Mouse (Mus musculus): ENCODE results near the gene Masp1. TPM values are rescaled to one million over a fixed set of nuclear protein-coding genes. Genes with fewer than 3 reads are reported as not detected.

Masp1 gene
- polyA plus RNA-seq, 1 experiment from 2014 or later, result 7.4 TPM

GRCm38 (mm10) chr16:23504320-23504744, 16.3 kb downstream of the Masp1 start:
- H3K36me3 ChIP-seq (replicated peaks), result no peaks in the 10 kb centered on the region
- peaks cover 37% of the 10 kb centered on the region for H3K4me1 ChIP-seq
- H3K27me3 ChIP-seq (ENCODE audit: poor library complexity, severe bottlenecking), result peaks cover 45% of the 10 kb centered on the region
- H3K9me3 ChIP-seq, result no peaks in the 10 kb centered on the region
- WGBS, result 14% methylated on average over 3 of the region's 3 CpGs
- peak overlapping the region; percentile 22; the same call in 1 of the 2 replicates for H3K4me3 ChIP-seq
- peak; percentile 52 for DNase-seq (ENCODE audit: extremely low spot score, low spot score)
- H3K27ac ChIP-seq, result peak overlapping the region; percentile 86

- H3K9me3 ChIP-seq, result no peaks in the 10 kb centered on the region
- DNase-seq (ENCODE audit: extremely low spot score, low spot score), result no peak
- peaks cover 44% of the 10 kb centered on the region for H3K4me1 ChIP-seq
- WGBS, result 78% methylated on average over 4 of the region's 4 CpGs
- H3K4me3 ChIP-seq, result no peak overlapping the region
- H3K27ac ChIP-seq, result peak overlapping the region; percentile 86
- no peaks in the 10 kb centered on the region for H3K36me3 ChIP-seq (replicated peaks)
- H3K27me3 ChIP-seq (ENCODE audit: poor library complexity, severe bottlenecking), result peaks cover 55% of the 10 kb centered on the region
These were observed 17.3 kb downstream of the Masp1 start for GRCm38 (mm10) chr16:23503351-23503750.

- WGBS, result 85% methylated on average over 3 of the region's 3 CpGs
These were observed 18.1 kb downstream of the Masp1 start for GRCm38 (mm10) chr16:23502478-23502877.

GRCm38 (mm10) chr16:23501288-23501687, 19.3 kb downstream of the Masp1 start:
- no peak for DNase-seq (ENCODE audit: extremely low spot score, low spot score)
- no peaks in the 10 kb centered on the region for H3K9me3 ChIP-seq
- WGBS, result 92% methylated on average over 2 of the region's 2 CpGs
- H3K27me3 ChIP-seq (ENCODE audit: poor library complexity, severe bottlenecking), result peaks cover 66% of the 10 kb centered on the region
- H3K36me3 ChIP-seq (replicated peaks), result no peaks in the 10 kb centered on the region
- H3K4me1 ChIP-seq, result peaks cover 57% of the 10 kb centered on the region
- no peak overlapping the region for H3K27ac ChIP-seq
- H3K4me3 ChIP-seq, result no peak overlapping the region

More at GRCm38 (mm10) chr16:23502478-23502877, 18.1 kb downstream of the Masp1 start:
- Histone ChIP-seq H3K27ac (no peak overlapping the region), H3K36me3 (replicated peaks) (no peaks in the 10 kb centered on the region), H3K4me3 (no peak overlapping the region), H3K27me3 (ENCODE audit: poor library complexity, severe bottlenecking) (peaks cover 57% of the 10 kb centered on the region), H3K4me1 (peaks cover 53% of the 10 kb centered on the region), H3K9me3 (no peaks in the 10 kb centered on the region)
- no peak for DNase-seq (ENCODE audit: extremely low spot score, low spot score)

GRCm38 (mm10) chr16:23500558-23500957, 20.1 kb downstream of the Masp1 start:
- Histone ChIP-seq H3K27me3 (ENCODE audit: poor library complexity, severe bottlenecking) (peaks cover 66% of the 10 kb centered on the region), H3K4me3 (no peak overlapping the region), H3K27ac (no peak overlapping the region), H3K9me3 (no peaks in the 10 kb centered on the region), H3K36me3 (replicated peaks) (no peaks in the 10 kb centered on the region), H3K4me1 (peaks cover 50% of the 10 kb centered on the region)
- WGBS, result 84% methylated on average over 5 of the region's 5 CpGs
- DNase-seq (ENCODE audit: extremely low spot score, low spot score), result no peak

GRCm38 (mm10) chr16:23498691-23499131, 21.9 kb downstream of the Masp1 start:
- H3K27me3 ChIP-seq (ENCODE audit: poor library complexity, severe bottlenecking), result peaks cover 79% of the 10 kb centered on the region
- DNase-seq (ENCODE audit: extremely low spot score, low spot score), result no peak
- H3K4me3 ChIP-seq, result no peak overlapping the region
- H3K4me1 ChIP-seq, result peaks cover 31% of the 10 kb centered on the region
- H3K27ac ChIP-seq, result no peak overlapping the region
- no peaks in the 10 kb centered on the region for H3K9me3 ChIP-seq
- WGBS, result 86% methylated on average over 7 of the region's 7 CpGs
- H3K36me3 ChIP-seq (replicated peaks), result no peaks in the 10 kb centered on the region; the same call in 1 of the 2 replicates

- WGBS, result 67% methylated on average over 1 of the region's 1 CpGs
- H3K36me3 ChIP-seq (replicated peaks), result no peaks in the 10 kb centered on the region; the same call in 1 of the 2 replicates
- peaks cover 83% of the 10 kb centered on the region for H3K27me3 ChIP-seq (ENCODE audit: poor library complexity, severe bottlenecking)
- H3K27ac ChIP-seq, result no peak overlapping the region
- no peaks in the 10 kb centered on the region for H3K9me3 ChIP-seq
- DNase-seq (ENCODE audit: extremely low spot score, low spot score), result no peak
- peaks cover 26% of the 10 kb centered on the region for H3K4me1 ChIP-seq
- H3K4me3 ChIP-seq, result no peak overlapping the region
These were observed 22.7 kb downstream of the Masp1 start for GRCm38 (mm10) chr16:23497881-23498280.

GRCm38 (mm10) chr16:23497440-23497839, 23.2 kb downstream of the Masp1 start:
- Histone ChIP-seq H3K27me3 (ENCODE audit: poor library complexity, severe bottlenecking) (peaks cover 83% of the 10 kb centered on the region), H3K4me3 (no peak overlapping the region), H3K9me3 (no peaks in the 10 kb centered on the region), H3K36me3 (replicated peaks) (no peaks in the 10 kb centered on the region; the same call in 1 of the 2 replicates), H3K27ac (no peak overlapping the region), H3K4me1 (peaks cover 27% of the 10 kb centered on the region)
- 10% methylated on average over 3 of the region's 3 CpGs for WGBS
- DNase-seq (ENCODE audit: extremely low spot score, low spot score), result no peak

- Histone ChIP-seq H3K27me3 (ENCODE audit: poor library complexity, severe bottlenecking) (peaks cover 85% of the 10 kb centered on the region), H3K9me3 (no peaks in the 10 kb centered on the region), H3K4me1 (peaks cover 30% of the 10 kb centered on the region), H3K36me3 (replicated peaks) (no peaks in the 10 kb centered on the region; the same call in 1 of the 2 replicates), H3K27ac (no peak overlapping the region), H3K4me3 (no peak overlapping the region)
- WGBS, result 65% methylated on average over 8 of the region's 8 CpGs
- no peak for DNase-seq (ENCODE audit: extremely low spot score, low spot score)
These were observed 24.2 kb downstream of the Masp1 start for GRCm38 (mm10) chr16:23496245-23496924.

GRCm38 (mm10) chr16:23492783-23493182, 27.8 kb downstream of the Masp1 start:
- no peak for DNase-seq (ENCODE audit: extremely low spot score, low spot score)
- H3K27ac ChIP-seq, result no peak overlapping the region
- H3K36me3 ChIP-seq (replicated peaks), result no peaks in the 10 kb centered on the region; the same call in 1 of the 2 replicates
- WGBS, result 64% methylated on average over 4 of the region's 4 CpGs
- peaks cover 17% of the 10 kb centered on the region for H3K4me1 ChIP-seq
- H3K4me3 ChIP-seq, result no peak overlapping the region
- peaks cover 55% of the 10 kb centered on the region for H3K27me3 ChIP-seq (ENCODE audit: poor library complexity, severe bottlenecking)
- no peaks in the 10 kb centered on the region for H3K9me3 ChIP-seq

GRCm38 (mm10) chr16:23483292-23483691, 37.3 kb downstream of the Masp1 start:
- H3K36me3 ChIP-seq (replicated peaks), result no peaks in the 10 kb centered on the region; the same call in 1 of the 2 replicates
- no peak for DNase-seq (ENCODE audit: extremely low spot score, low spot score)
- no peak overlapping the region for H3K27ac ChIP-seq
- no peaks in the 10 kb centered on the region for H3K9me3 ChIP-seq
- WGBS, result 84% methylated on average over 10 of the region's 10 CpGs
- no peaks in the 10 kb centered on the region for H3K27me3 ChIP-seq (ENCODE audit: poor library complexity, severe bottlenecking)
- peaks cover 8% of the 10 kb centered on the region for H3K4me1 ChIP-seq
- no peak overlapping the region for H3K4me3 ChIP-seq

GRCm38 (mm10) chr16:23482846-23483245, 37.8 kb downstream of the Masp1 start:
- Histone ChIP-seq H3K27me3 (ENCODE audit: poor library complexity, severe bottlenecking) (no peaks in the 10 kb centered on the region), H3K27ac (no peak overlapping the region), H3K36me3 (replicated peaks) (no peaks in the 10 kb centered on the region; the same call in 1 of the 2 replicates), H3K4me3 (no peak overlapping the region), H3K4me1 (peaks cover 8% of the 10 kb centered on the region), H3K9me3 (no peaks in the 10 kb centered on the region)
- 95% methylated on average over 12 of the region's 12 CpGs for WGBS
- no peak for DNase-seq (ENCODE audit: extremely low spot score, low spot score)

- H3K27ac ChIP-seq, result no peak overlapping the region
- peaks cover 8% of the 10 kb centered on the region for H3K4me1 ChIP-seq
- no peaks in the 10 kb centered on the region for H3K27me3 ChIP-seq (ENCODE audit: poor library complexity, severe bottlenecking)
- H3K36me3 ChIP-seq (replicated peaks), result no peaks in the 10 kb centered on the region; the same call in 1 of the 2 replicates
- no peak for DNase-seq (ENCODE audit: extremely low spot score, low spot score)
- H3K9me3 ChIP-seq, result no peaks in the 10 kb centered on the region
- H3K4me3 ChIP-seq, result no peak overlapping the region
- WGBS, result 64% methylated on average over 3 of the region's 3 CpGs
These were observed 38.4 kb downstream of the Masp1 start for GRCm38 (mm10) chr16:23482218-23482617.

Data from forebrain, embryonic 10.5 days (tissue).